Mouse (Mus musculus) G1E (cell line): ENCODE measurements at regions not wholly inside any gene's neighbourhood (a gene's known extent, or its start where the extent isn't known, plus 50 kb on each side); places are given as distances from the start of the nearest gene placed in this dataset.

Experiments used
- ATAC-seq: 2 replicates; pipeline ENCODE4 v1.8.0; 2016; ENCODE audit warnings: mild to moderate bottlenecking; ENCODE audit not compliant: insufficient number of reproducible peaks, poor library complexity, low FRiP score, severe bottlenecking; ENCODE audit errors: extremely low read depth
- DNase-seq: peaks from one replicate; pipeline ENCODE4 v3.0.0; 2012; ENCODE audit warnings: low spot score
- H3K27me3 ChIP-seq: 2 replicates; pipeline ENCODE4 v1.6.1; 2012; ENCODE audit warnings: mild to moderate bottlenecking, low read length, inconsistent platforms; ENCODE audit not compliant: insufficient read depth
- H3K36me3 ChIP-seq: replicated peaks from 2 replicates; pipeline ENCODE3; 2012; ENCODE audit warnings: mild to moderate bottlenecking, inconsistent platforms
- H3K4me1 ChIP-seq: 2 replicates; pipeline ENCODE4 v1.6.1; 2012; ENCODE audit warnings: low read depth, low read length, inconsistent platforms, mixed read lengths; ENCODE audit not compliant: insufficient read depth
- H3K4me3 ChIP-seq: 2 replicates; pipeline ENCODE4 v1.5.1; 2012; ENCODE audit warnings: low read depth, mild to moderate bottlenecking, inconsistent platforms, low read length, moderate library complexity, mixed read lengths
- H3K9me3 ChIP-seq: replicated peaks from 2 replicates; pipeline ENCODE4 v1.6.1; 2012; ENCODE audit warnings: inconsistent platforms
- CTCF ChIP-seq: IDR thresholded peaks from 2 replicates; pipeline ENCODE4 v1.5.1; 2012; ENCODE audit warnings: low read depth, low read length, inconsistent platforms, mixed read lengths
- GATA1 ChIP-seq: IDR thresholded peaks from 2 replicates; pipeline ENCODE4 v1.6.1; 2012; ENCODE audit warnings: borderline replicate concordance, low read length, inconsistent platforms, mixed read lengths
- GATA2 ChIP-seq: IDR thresholded peaks from 2 replicates; pipeline ENCODE4 v1.6.1; 2012; ENCODE audit warnings: low read depth, low read length, inconsistent platforms, borderline replicate concordance
- POLR2AphosphoS5 ChIP-seq: IDR thresholded peaks from 2 replicates; pipeline ENCODE4 v1.6.1; 2012; ENCODE audit warnings: low read depth, low read length, inconsistent platforms; ENCODE audit not compliant: insufficient replicate concordance
- TAL1 ChIP-seq: conservative IDR thresholded peaks from 2 replicates; pipeline ENCODE4 v1.6.1; 2012; ENCODE audit warnings: low read depth, low read length, inconsistent platforms, mixed read lengths

DNA sequence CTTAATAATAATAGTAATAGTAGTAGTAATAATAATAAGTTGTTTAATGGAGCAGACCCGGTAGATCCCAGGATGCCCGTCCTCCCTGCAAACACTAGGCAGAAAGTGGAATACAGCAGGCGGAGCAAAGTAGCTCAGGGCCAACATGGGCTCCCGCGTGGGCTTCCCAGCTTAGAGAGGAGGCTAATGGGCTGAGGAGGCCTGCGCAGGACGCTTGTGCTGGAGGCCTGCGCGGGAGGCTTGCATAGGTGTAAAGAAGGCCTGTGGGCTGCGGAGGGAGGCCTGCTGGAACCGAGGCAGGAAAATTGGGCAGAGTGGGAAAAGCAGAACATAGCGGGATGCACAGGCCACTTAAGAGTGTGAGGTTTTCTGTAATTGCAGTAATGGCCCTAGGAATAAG, 365.4 kb downstream of the Etnk1 start:
- Histone ChIP-seq H3K36me3 (no peaks in the 10 kb centered on the region), H3K4me3 (no peak overlapping the region), H3K4me1 (no peaks in the 10 kb centered on the region), H3K9me3 (peaks cover 62% of the 10 kb centered on the region), H3K27me3 (no peaks in the 10 kb centered on the region)
- no peak for ATAC-seq
- no peak for DNase-seq
- TF ChIP-seq GATA2 = no peak

DNA sequence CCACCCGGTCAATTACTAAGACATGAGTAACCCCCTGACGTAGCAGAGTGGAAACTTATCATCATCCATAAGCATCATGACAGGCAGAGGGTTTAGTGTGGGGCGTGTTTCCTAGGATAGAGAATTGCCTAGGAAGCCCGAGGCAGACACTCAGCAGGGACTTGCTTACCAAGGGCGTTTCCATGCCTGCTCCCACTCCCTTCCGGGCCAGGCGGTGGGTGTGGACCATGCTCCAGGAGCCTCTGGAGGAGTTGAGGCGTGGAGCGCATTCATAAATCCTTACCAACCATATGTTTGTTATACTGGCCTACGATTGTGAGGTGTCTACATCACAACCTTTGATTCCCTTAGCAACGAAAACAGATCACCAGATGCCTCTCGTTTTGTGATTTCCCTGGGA, 368.2 kb downstream of the Etnk1 start:
- no peaks in the 10 kb centered on the region for H3K36me3 ChIP-seq
- H3K4me3 ChIP-seq = no peak overlapping the region
- DNase-seq (no peak), ATAC-seq (no peak)
- no peaks in the 10 kb centered on the region for H3K4me1 ChIP-seq
- no peaks in the 10 kb centered on the region for H3K27me3 ChIP-seq
- TF ChIP-seq GATA1 = no peak
- no peak for TF ChIP-seq POLR2AphosphoS5
- no peak for TF ChIP-seq TAL1
- TF ChIP-seq CTCF = no peak
- peaks cover 51% of the 10 kb centered on the region for H3K9me3 ChIP-seq

- ATAC-seq (no peak), DNase-seq (no peak)
- no peaks in the 10 kb centered on the region for H3K36me3 ChIP-seq
- no peaks in the 10 kb centered on the region for H3K4me1 ChIP-seq
- TF ChIP-seq GATA2 = no peak
- TF ChIP-seq TAL1 = no peak
- no peak for TF ChIP-seq CTCF
- TF ChIP-seq POLR2AphosphoS5 = no peak
- no peak for TF ChIP-seq GATA1
- H3K27me3 ChIP-seq = no peaks in the 10 kb centered on the region
- H3K9me3 ChIP-seq = peaks cover 54% of the 10 kb centered on the region
- H3K4me3 ChIP-seq = no peak overlapping the region
Measured at GRCm38 (mm10) chr6:143535726-143536125, 368.7 kb downstream of the Etnk1 start.

DNA sequence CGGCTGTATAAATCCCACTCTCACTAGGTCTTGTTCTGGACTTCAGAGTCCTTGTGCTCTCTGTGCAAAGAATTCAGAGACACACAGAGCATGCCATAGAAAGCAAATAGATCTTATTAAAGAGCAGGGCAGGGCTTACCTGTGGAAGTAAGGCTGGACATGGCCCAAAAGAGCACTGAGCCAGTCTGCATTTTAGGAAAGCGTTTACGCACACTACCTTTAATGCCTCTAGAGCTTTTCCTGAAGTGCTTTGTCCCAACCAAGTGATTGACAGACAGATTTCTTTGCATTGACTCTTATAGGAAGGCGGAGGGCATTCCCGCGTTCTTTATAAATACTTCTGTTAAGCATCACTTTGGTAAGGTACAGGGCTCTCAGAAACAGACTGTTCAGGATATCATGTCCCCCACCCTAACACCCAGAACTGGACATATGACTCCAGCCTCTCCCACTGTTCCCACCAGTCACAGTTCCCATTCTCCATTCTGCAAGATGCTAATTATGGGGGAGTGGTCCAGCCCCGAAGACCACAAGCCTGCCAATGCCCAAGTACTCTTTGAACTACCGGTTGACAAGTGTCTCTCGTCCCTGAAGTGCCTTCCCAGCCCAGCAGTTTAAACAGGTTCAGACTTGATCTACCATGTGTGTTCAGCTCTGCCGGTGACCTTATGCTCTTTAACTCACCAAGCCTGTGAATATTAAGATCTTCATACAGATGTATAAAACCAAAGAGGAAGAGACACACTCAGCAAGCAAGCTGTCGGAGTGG, 369.7 kb downstream of the Etnk1 start:
- ATAC-seq (no peak), DNase-seq (no peak)
- no peaks in the 10 kb centered on the region for H3K4me1 ChIP-seq
- H3K27me3 ChIP-seq = no peaks in the 10 kb centered on the region
- H3K9me3 ChIP-seq = peaks cover 52% of the 10 kb centered on the region
- H3K36me3 ChIP-seq = no peaks in the 10 kb centered on the region
- TF ChIP-seq CTCF = no peak
- TF ChIP-seq GATA2 = no peak
- no peak for TF ChIP-seq TAL1
- H3K4me3 ChIP-seq = no peak overlapping the region

- Histone ChIP-seq H3K27me3 (no peaks in the 10 kb centered on the region), H3K4me1 (no peaks in the 10 kb centered on the region), H3K4me3 (no peak overlapping the region), H3K9me3 (peaks cover 45% of the 10 kb centered on the region), H3K36me3 (no peaks in the 10 kb centered on the region)
- DNase-seq (no peak), ATAC-seq (no peak)
- no peak for TF ChIP-seq CTCF
Measured at GRCm38 (mm10) chr6:143547406-143547903, 380.4 kb downstream of the Etnk1 start.

DNA sequence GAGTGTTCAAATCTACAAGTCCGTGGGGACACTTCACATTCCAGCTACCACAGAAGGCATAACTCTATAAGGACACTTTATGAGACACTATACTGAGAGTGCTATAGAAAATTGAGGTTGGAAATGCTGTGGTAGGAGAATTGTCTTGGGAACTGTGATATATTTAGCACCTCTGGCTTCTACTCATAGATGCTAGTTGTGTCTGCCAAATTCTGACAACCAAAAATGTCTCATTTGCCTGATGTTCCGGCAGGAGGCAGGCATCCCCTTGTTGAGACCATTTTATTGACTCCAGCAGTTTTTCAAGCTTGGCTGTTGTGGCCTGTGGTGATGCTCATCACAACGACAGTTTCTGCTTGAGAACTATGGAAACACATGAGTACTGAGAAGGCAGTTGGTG, 387.9 kb downstream of the Etnk1 start:
- Histone ChIP-seq H3K36me3 (no peaks in the 10 kb centered on the region), H3K4me1 (no peaks in the 10 kb centered on the region), H3K4me3 (no peak overlapping the region), H3K9me3 (peaks cover 39% of the 10 kb centered on the region), H3K27me3 (no peaks in the 10 kb centered on the region)
- ATAC-seq (no peak), DNase-seq (no peak)
- TF ChIP-seq GATA2 = no peak
- no peak for TF ChIP-seq POLR2AphosphoS5
- TF ChIP-seq TAL1 = no peak
- no peak for TF ChIP-seq GATA1
- no peak for TF ChIP-seq CTCF
